Mouse (Mus musculus) hindbrain, postnatal 0 days (tissue): ENCODE measurements around the gene Ckap5. TPM values are rescaled to one million over a fixed set of nuclear protein-coding genes. Genes with fewer than 3 reads are reported as not detected.

ENCODE experiments used
- ATAC-seq: fragments of 200-750 bp; cut with Nextera tagmentation; 2 replicates; pipeline ENCODE4 v1.8.0; 2017; ENCODE audit warnings: mild to moderate bottlenecking, moderate TSS enrichment, moderate library complexity
- DNase-seq: peaks from one replicate; pipeline ENCODE4 v3.0.0-alpha.2; 2015; ENCODE audit warnings: low spot score
- H3K27ac ChIP-seq: fragments of 300-500 bp; sonication (generic); 2 replicates; pipeline ENCODE4 v1.5.1; 2014; ENCODE audit warnings: mild to moderate bottlenecking
- H3K27me3 ChIP-seq: fragments of 300-500 bp; sonication (generic); 2 replicates; pipeline ENCODE4 v1.6.1; 2014; ENCODE audit warnings: low read length, mixed read lengths; ENCODE audit not compliant: insufficient read depth
- H3K36me3 ChIP-seq: fragments of 300-500 bp; sonication (generic); 2 replicates; pipeline ENCODE4 v1.6.1; 2014; ENCODE audit warnings: low read length, mixed read lengths; ENCODE audit not compliant: insufficient read depth
- H3K4me1 ChIP-seq: fragments of 300-500 bp; sonication (generic); 2 replicates; pipeline ENCODE4 v1.6.1; 2014; ENCODE audit warnings: antibody characterized with exemption, low read length, mixed read lengths; ENCODE audit not compliant: insufficient read depth
- H3K4me2 ChIP-seq: fragments of 300-500 bp; sonication (generic); 2 replicates; pipeline ENCODE4 v1.6.1; 2014; ENCODE audit warnings: low read depth, mild to moderate bottlenecking, low read length, moderate library complexity, mixed read lengths
- H3K4me3 ChIP-seq: fragments of 300-500 bp; sonication (generic); 2 replicates; pipeline ENCODE4 v1.5.1; 2014; ENCODE audit warnings: low read length
- H3K9ac ChIP-seq: fragments of 300-500 bp; sonication (generic); replicated peaks from 2 replicates; pipeline ENCODE4 v1.6.1; 2014; ENCODE audit warnings: mild to moderate bottlenecking, low read length, moderate library complexity, mixed read lengths
- H3K9me3 ChIP-seq: fragments of 300-500 bp; sonication (generic); 2 replicates; pipeline ENCODE4 v1.6.1; 2016; ENCODE audit warnings: low read length, mixed read lengths
- CTCF ChIP-seq: IDR thresholded peaks from 2 replicates; pipeline ENCODE4 v1.5.1; 2016; ENCODE audit warnings: antibody characterized with exemption, control low read depth, low read depth
- WGBS: fragments of 180-500 bp; shearing (Covaris S2); extraction: QIAGEN DNeasy Blood & Tissue Kit; methylation state at CpG from one replicate; pipeline ENCODE4 v1.1.7; 2014; 5-methylcytosine and 5-hydroxymethylcytosine counted together
- polyA plus RNA-seq: library from polyadenylated mRNA; unstranded; fragments of >200 nt; fragmentation: Nextera tagmentation; extraction: Ambion mirVana; gene quantifications from 2 replicates; pipeline ENCODE4 v1.2.1, GENCODE M21; 2015
- total RNA-seq: library from RNA; depleted of rRNA; stranded (reverse); fragments of >200 nt; gene quantifications from 2 replicates; pipeline ENCODE4 v1.2.3, GENCODE M21; 2014

Ckap5 gene
- total and polyA plus RNA-seq, 2 experiments from 2014 or later = 101 to 109 TPM

DNA sequence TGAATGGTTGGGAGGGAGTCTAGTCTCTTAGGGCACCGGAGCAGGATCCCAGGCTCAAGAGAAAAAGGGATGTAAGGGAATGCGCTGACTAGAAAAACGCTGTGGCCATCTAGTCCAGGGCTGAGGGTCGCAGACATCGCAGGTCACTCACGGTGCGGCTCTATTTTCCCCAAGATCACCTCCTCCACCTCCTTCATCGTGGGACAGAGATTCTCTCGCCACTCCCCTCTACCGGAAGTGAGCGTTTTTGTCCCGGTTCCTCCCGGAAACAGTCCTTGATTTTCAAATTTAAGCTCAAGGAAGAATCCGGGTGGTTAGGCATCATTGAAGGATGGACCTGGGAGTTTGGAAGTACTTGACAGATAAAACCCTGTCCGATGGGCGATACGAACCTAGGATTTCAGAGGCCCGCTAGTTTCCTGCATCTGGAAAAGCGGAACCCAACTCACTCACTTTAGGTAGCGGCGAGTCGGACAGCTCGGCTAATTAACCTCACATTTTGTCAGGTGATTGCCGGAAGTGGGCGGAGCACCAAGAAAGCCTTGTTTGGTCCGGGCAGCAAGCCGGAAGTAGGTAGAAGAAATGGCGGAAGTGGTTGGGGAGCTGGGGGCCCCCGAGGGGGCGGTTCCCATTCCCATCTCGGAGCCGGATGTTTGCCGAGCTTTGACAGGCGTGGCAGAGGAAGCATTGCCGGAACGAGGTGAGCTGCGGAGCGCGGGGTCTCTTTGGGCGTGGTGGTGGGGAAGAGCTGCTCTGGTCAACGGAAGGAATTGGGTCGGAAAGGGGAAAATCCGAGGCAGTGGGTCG lies 123.2 kb downstream of the Ckap5 start, which contains the start of the genes Zfp408 and Arhgap1:
Gene Zfp408, minus strand, starts transcription at position 239 of the 807 bp plus-strand sequence.
Gene Arhgap1, plus strand, starts transcription at position 308 of the 807 bp plus-strand sequence.
- DNase-seq (peak; percentile 99), ATAC-seq (peak; percentile 94)
- Histone ChIP-seq H3K4me3 (peak within 1 kb of the TSS; percentile 89), H3K27me3 (no peaks in the 10 kb centered on the region), H3K9ac (peak within 1 kb of the TSS; percentile 90), H3K36me3 (peaks cover 43% of the 10 kb centered on the region), H3K4me1 (no peaks in the 10 kb centered on the region), H3K9me3 (no peaks in the 10 kb centered on the region), H3K27ac (peak within 1 kb of the TSS; percentile 93), H3K4me2 (peak within 1 kb of the TSS; percentile 99)
- under 1% methylated on average over 44 of the region's 44 CpGs for WGBS
- TF ChIP-seq CTCF = no peak; the same call in 1 of the 2 replicates

DNA sequence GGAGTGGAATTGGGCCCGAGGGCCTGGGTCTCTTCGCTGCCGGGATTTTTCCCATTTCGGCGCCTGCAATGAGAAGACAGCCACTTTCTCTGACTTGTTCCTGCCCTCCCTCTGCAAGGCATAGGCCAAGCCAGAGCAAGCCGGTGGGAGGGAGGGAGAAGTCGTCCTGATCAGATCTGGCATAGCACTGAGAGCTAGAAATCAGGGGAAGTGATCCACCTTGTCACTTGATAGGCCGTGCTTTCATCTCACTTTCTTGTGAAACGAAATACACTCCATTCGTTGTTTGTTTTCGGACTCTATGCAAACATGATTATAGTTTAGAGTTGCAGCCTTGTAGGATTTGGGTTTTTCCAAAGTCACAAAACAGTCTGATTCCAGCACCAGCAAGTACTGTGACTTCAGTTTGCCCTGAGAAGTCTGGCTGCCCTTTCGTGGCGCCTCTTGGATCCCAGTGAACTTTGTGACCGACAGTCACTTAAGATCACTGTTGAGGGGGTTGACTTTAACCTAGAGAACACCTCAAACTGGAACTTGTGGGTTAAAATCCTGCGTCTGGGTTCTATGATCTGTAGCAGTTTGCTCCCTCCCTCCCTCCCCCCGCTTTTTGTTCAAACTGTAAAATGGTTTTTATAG lies 123.9 kb downstream of the Ckap5 start:
- Histone ChIP-seq H3K4me3 (peak overlapping the region; percentile 89), H3K9ac (peak overlapping the region; percentile 90), H3K4me2 (peak overlapping the region; percentile 99), H3K36me3 (peaks cover 41% of the 10 kb centered on the region), H3K27ac (peak overlapping the region; percentile 93), H3K9me3 (no peaks in the 10 kb centered on the region), H3K4me1 (no peaks in the 10 kb centered on the region), H3K27me3 (no peaks in the 10 kb centered on the region)
- TF ChIP-seq CTCF = no peak
- DNase-seq (no peak), ATAC-seq (peak; percentile 53)
- WGBS = 16% methylated on average over 16 of the region's 16 CpGs

GRCm38 (mm10) chr2:91651458-91652258 lies 125.1 kb downstream of the Ckap5 start:
- 86% methylated on average over 14 of the region's 14 CpGs for WGBS
- H3K9me3 ChIP-seq = no peaks in the 10 kb centered on the region
- no peak overlapping the region for H3K27ac ChIP-seq
- H3K4me2 ChIP-seq = no peak overlapping the region
- no peak for TF ChIP-seq CTCF
- no peaks in the 10 kb centered on the region for H3K4me1 ChIP-seq
- H3K27me3 ChIP-seq = no peaks in the 10 kb centered on the region
- H3K4me3 ChIP-seq = no peak overlapping the region
- H3K9ac ChIP-seq = no peak overlapping the region
- H3K36me3 ChIP-seq = peaks cover 41% of the 10 kb centered on the region
- ATAC-seq = no peak
- no peak for DNase-seq

DNA sequence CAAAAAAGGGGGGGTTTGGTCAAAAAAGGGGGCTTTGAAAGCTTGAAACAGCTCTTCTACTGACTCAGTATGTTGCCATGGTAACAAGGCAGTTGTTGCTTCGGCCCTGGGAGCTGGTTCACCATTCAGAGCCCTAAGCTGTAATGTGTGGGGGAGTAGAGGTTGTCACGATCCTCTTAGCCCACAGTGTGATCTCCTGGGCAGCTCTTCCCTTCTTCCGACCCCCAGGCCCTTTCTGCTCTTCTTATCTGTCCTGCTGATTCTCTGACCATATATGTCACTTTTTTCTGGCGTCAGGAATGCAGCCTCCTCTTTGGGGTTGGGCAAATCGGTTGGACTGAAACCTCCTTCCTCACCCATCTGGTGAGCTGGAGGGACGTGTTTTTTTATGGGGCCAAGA lies 126.3 kb downstream of the Ckap5 start:
- Histone ChIP-seq H3K4me3 (no peak overlapping the region), H3K9me3 (no peaks in the 10 kb centered on the region), H3K4me2 (no peak overlapping the region), H3K27ac (no peak overlapping the region), H3K27me3 (no peaks in the 10 kb centered on the region), H3K9ac (0 out of 2 replicates have a peak overlapping the region, but pooled peaks have one; percentile 30), H3K36me3 (peaks cover 40% of the 10 kb centered on the region), H3K4me1 (no peaks in the 10 kb centered on the region)
- DNase-seq (peak; percentile 22), ATAC-seq (no peak)
- 45% methylated on average over 6 of the region's 6 CpGs for WGBS
- TF ChIP-seq CTCF = no peak

DNA sequence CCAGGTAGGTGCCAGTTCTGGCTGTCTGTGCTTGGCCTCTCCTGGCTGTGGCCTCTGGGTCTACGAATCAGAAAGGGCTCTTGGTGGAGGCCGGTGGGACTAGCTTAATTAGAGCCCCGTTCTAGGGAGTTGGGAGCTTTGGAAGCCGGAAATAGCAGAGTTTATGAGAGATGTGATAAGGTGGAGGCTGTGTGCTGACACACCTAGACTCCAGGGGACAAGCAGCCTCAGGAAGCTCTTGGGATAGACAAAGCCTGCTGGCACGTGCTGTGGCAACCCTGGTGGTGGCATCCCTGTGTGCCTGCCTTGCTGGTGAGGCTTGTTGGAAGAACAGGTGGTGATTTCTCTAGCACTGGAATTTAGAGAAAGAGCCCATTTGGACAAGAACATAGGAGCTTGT lies 128.8 kb downstream of the Ckap5 start:
- no peak overlapping the region for H3K27ac ChIP-seq
- peaks cover 61% of the 10 kb centered on the region for H3K36me3 ChIP-seq
- H3K4me1 ChIP-seq = no peaks in the 10 kb centered on the region
- DNase-seq (no peak), ATAC-seq (no peak)
- 93% methylated on average over 5 of the region's 5 CpGs for WGBS
- H3K4me3 ChIP-seq = no peak overlapping the region
- TF ChIP-seq CTCF = no peak
- no peaks in the 10 kb centered on the region for H3K9me3 ChIP-seq
- no peak overlapping the region for H3K9ac ChIP-seq
- H3K4me2 ChIP-seq = no peak overlapping the region
- H3K27me3 ChIP-seq = no peaks in the 10 kb centered on the region

- Histone ChIP-seq H3K4me2 (no peak overlapping the region), H3K9ac (no peak overlapping the region), H3K4me3 (no peak overlapping the region), H3K9me3 (no peaks in the 10 kb centered on the region), H3K4me1 (no peaks in the 10 kb centered on the region), H3K27me3 (no peaks in the 10 kb centered on the region), H3K36me3 (peaks cover 61% of the 10 kb centered on the region), H3K27ac (no peak overlapping the region)
- 80% methylated on average over 6 of the region's 6 CpGs for WGBS
- no peak for DNase-seq
- TF ChIP-seq CTCF = no peak
- ATAC-seq = no peak
These were observed 129.3 kb downstream of the Ckap5 start for GRCm38 (mm10) chr2:91655827-91656226.
